Mouse (Mus musculus) cerebellum, adult 8-10 months (tissue): ENCODE results near the gene Rps11.

Source experiments
- DNase-seq: peaks from one replicate; pipeline ENCODE4 v3.0.0; 2022

Rps11 gene

DNA sequence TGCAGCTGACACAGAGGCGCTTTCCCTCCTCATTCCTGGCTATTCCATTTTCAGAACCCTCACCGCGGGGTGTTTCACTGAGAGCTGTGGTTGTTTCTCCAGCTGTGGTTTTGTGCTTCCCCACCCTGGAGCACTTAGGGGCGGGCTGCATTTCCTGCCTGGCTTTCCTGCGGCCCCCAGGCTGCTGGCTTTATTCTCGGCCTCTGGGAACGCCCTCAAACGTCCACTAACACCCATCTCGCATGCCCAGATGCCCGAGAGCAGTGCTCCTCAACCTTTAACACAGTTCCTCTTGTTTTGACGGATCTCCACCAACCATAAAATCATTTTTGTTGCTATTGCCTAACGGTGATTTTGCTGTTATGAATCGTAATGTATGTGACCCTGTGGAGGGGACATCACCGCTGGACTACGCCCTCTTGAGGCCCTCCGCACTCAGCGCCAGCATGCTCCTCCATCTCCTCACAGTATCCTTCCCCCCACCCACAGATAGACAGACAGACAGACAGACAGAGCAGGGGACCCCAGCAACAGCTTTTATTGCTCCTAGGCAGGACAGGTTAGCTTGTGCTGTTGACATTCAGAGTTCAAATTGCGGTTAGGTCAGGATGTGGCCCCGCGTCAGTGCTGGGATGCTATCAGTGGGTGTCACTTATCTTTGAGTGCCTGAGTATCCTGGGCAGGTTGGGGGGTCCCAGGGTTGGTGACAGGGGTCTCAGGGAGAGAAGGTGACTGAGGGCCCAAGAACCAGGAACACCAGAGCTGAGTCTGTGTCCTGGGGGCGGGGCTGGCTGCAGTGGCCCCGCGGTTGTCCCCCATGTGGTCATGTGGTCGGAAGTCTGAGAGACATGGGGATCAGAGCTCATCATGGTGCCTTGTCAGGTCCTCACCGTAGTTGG, 41.6 kb downstream of the Rps11 start:
- no peak for DNase-seq

DNA sequence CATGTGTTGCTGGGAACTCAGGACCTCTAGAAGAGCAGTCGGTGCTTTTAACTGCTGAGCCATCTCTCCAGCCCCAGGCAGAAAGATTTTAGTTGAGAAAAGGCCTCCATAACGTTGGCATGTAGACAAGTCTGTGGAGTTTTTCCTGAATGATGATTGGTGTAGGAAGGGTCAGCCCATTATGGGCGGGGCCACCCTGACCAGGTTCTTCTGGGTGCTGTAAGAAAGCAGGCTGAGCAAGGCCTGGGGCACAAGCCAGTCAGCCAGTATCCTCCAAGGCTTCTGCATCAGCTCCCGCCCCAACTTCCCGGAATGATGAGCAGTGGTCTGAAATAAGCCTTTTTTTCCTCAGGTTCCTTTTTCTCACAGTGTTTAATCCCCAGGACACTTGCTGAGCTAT, 43.2 kb downstream of the Rps11 start:
- no peak for DNase-seq

DNA sequence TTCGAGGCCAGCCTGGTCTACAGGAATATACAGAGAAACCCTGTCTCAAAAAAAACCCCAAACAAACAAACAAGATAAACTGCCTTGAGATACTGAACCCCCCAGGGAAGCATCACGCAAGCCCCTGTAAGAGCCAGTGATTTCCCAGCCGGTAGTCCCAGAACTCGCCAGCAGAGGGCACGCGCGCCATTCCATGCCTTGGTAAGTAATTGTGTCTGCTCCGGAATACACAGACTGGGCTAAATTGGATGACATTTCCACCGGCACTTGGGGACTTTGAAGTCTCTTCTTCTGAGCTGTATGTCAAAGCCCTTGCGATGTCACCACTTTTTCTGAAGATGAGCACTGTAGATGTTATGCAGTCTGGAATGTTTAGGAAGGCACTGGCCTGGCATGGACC, 44.4 kb downstream of the Rps11 start:
- DNase-seq, result peak; percentile 89

DNA sequence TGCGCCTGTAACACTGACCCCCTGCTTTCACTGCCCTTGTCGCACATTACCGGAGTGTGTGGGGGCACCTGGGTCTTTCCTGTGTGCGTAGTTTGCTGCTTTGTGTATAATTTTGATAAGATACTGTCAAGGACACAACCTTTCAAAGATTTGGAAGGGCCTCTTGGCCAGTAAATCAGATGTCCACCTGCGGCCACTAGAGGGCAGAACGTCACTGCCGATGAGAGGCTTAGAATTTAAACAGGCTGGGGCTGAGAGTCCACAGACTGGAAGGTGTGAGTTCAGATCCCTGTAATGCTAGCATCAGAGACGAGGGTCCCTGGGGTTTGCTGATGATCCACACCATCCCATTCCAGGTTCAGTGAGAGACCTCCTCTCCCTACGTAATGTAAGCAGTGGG, 45.7 kb downstream of the Rps11 start:
- DNase-seq, result peak; percentile 62

DNA sequence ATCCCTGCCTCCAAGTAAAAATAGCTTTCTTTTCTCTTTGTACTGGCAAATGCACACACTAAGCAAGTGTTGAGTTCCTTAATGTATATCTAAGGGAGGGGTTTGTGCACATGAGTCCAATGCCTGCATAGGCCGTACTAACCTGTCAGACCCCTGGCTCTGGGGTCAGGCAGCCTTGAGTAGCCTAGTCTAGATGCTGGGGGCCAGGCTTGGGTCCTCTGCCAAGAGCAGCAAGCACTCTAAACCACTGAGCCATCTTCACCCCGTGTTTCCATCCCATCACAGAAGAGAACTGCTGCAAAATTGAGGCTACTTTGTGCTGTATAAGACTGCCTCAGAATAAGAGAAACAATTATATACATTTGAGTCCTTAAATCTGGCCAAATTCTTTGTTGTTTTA, 46.4 kb downstream of the Rps11 start:
- DNase-seq, result no peak

DNA sequence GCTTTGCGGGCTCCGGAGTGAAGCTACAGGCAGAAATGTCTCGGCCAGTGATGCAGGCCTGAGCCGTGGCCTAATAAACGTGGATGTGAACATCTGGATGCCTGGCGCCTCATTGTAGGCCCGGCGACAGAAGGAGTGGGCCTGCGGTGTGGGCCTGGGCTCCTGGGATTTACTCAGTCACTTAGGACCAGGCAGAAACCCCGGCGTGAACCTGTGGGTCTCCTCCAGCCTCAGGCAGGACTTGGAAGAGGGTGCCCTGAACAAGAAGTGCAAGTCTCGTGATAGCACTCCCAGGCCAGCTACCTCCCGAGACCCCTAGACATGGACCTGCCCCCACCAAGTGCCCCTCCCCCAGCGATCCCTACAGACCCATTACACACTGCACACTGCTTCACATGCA, 46.9 kb downstream of the Rps11 start:
- DNase-seq, result no peak

DNA sequence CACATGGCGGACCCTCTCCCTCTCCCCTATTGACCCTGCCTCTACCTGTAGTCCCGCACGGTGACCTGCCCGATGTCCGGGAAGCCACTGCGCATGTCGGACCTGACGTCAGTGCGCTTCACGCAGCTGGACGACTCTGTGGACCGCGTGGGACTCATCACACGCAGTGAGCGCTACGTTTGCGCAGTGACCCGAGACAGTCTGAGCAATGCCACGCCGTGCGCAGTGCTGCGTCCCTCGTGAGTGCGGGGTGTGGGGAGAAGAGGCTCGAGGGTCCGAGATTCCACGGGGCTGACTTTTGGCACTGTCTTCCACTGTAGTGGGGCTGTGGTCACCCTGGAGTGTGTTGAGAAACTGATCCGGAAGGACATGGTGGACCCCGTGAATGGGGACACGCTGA, 47.7 kb downstream of the Rps11 start:
- DNase-seq, result no peak

DNA sequence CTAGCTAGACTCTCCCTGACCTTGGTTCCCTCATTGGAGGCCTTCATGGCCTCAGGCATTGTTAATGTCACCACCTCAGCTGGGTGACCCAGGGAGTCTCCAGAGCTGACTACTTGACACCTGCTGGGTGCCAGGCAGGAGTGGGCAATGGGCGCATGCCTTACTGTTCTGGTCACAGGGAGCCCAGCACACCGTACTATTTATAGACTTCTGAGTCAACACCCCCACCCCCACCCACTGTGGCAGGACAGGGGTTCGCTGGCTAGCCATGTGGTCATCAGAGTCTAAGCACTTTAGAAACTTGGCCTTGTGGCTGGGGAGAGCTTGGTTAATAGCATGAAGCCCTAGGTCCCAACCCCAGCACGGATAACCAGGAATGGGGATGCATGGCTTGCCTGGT, 48.8 kb downstream of the Rps11 start:
- no peak for DNase-seq

DNA sequence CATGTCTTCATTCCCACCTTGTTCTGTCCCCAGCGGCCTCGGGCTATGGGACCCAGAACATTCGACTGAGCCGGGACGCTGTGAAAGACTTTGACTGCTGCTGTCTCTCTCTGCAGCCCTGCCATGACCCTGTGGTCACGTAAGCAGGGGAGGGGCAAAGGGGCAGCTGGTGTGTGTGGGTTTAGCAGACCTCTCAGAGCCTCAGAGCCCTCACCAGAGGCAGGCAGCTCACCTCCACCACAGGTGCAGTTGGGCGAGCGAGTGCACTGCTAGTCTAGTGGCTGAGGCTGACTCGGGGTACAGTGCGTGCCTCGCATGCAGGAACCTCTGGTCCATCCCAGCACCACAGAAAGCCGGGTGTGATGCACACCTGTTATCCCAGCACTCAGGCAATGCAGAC, 50.3 kb downstream of the Rps11 start:
- no peak for DNase-seq

DNA sequence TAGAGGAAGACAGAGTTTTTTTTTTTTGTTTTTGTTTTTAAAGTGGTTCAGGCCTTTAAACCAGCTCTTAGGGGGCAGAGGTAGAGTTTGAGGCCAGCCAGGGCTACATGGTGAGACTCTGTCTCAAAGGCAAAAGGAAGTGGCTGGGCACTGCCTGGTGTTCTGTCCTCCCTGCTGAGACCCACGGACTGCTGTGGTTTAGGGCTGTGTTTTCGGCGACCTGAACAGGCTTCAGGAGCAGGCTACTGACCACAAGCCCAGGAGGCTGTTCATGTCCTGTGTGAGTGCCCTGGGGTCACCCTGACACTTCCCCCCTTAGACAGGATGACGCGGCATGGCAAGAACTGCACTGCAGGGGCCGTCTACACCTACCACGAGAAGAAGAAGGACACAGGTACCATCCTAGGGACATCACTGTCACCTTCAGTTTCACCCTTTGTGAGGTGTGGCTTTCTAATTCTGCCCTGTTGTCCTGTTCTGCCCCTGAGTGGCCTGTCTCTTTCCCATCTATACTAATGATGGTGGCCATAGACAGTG, 51.0 kb downstream of the Rps11 start:
- DNase-seq, result no peak
